ENCODE assay signal across 8 mouse cellular contexts in genomic region chr6:128798772-128799143, GRCm38 (mm10). TPM values are rescaled to one million over a fixed set of nuclear protein-coding genes. Genes with fewer than 3 reads are reported as not detected.
DNase-seq lines count a peak whose midpoint lies in the region; ATAC-seq lines count a peak whose summit lies in the region.
"Not testable (repeated sequence)": the region's sequence is repeated elsewhere in the genome, so short reads cannot be mapped to it uniquely, and the experiment has no call there.

No protein-coding gene starts in this region.

- H3K36me3 ChIP-seq in forebrain, embryonic 12.5 days (replicated peaks); heart, embryonic 16.5 days (ENCODE audit: control insufficient read depth, insufficient read depth); liver, embryonic 13.5 days; splenic B cell, adult 2 months (ENCODE audit: control insufficient read depth, insufficient read depth, low read length, poor library complexity, severe bottlenecking): not testable (repeated sequence)

- H3K27ac ChIP-seq in forebrain, embryonic 12.5 days = peak overlapping the region; percentile 77
- H3K27ac ChIP-seq in heart, embryonic 16.5 days (ENCODE audit: low read length) = peak overlapping the region; percentile 87
- peak overlapping the region; percentile 71 for H3K27ac ChIP-seq in liver, embryonic 13.5 days

- peak overlapping the region; percentile 61 for H3K9ac ChIP-seq in forebrain, embryonic 12.5 days
- peak overlapping the region; percentile 80 for H3K9ac ChIP-seq in heart, embryonic 16.5 days (ENCODE audit: low read length)
- H3K9ac ChIP-seq in liver, embryonic 13.5 days = peak overlapping the region; percentile 75

- H3K4me2 ChIP-seq in forebrain, embryonic 12.5 days = peak overlapping the region; percentile 59
- H3K4me2 ChIP-seq in heart, embryonic 16.5 days (ENCODE audit: low read depth, low read length) = peak overlapping the region; percentile 59
- H3K4me2 ChIP-seq in liver, embryonic 13.5 days = peak overlapping the region; percentile 80

- peak; percentile 9 for ATAC-seq in CD4-positive, CD25-positive, alpha-beta regulatory T cell, adult 4 months
- ATAC-seq in forebrain, embryonic 12.5 days (ENCODE audit: low FRiP score) = peak; percentile 28
- ATAC-seq in heart, embryonic 16.5 days (replicated peaks; ENCODE audit: extremely low read depth, insufficient read depth, low FRiP score) = peak; percentile 39
- ATAC-seq in liver, embryonic 13.5 days (ENCODE audit: low read depth) = peak; percentile 56

- H3K4me1 ChIP-seq in forebrain, embryonic 12.5 days; heart, embryonic 16.5 days (ENCODE audit: control insufficient read depth, insufficient read depth, low read length): not testable (repeated sequence)
- H3K4me1 ChIP-seq in liver, embryonic 13.5 days (replicated peaks) = peaks cover 26% of the 10 kb centered on the region

- WGBS in forebrain, embryonic 12.5 days = under 1% methylated on average over 20 of the region's 20 CpGs
- WGBS in heart, embryonic 16.5 days = under 1% methylated on average over 20 of the region's 20 CpGs
- WGBS in liver, embryonic 13.5 days (ENCODE audit: insufficient replicate concordance) = 0% methylated on average over 20 of the region's 20 CpGs

- DNase-seq in c-Kit-positive CD71-positive TER-119-positive erythroid progenitor cells, embryonic 14.5 days (ENCODE audit: low spot score) = peak; percentile 75
- peak; percentile 68 to 76 for DNase-seq in kidney, postnatal 36 days
- peak; percentile 65 for DNase-seq in liver, embryonic 13.5 days
- DNase-seq in natural killer cell, adult 2 months (ENCODE audit: low spot score in 2 of 2) = peak; percentile 59 to 81
- DNase-seq in splenic B cell, adult 2 months (ENCODE audit: low read depth, low spot score) = peak; percentile 90

- H3K4me3 ChIP-seq in forebrain, embryonic 12.5 days (replicated peaks) = peak overlapping the region; percentile 57
- peak overlapping the region; percentile 74 for H3K4me3 ChIP-seq in heart, embryonic 16.5 days (ENCODE audit: low read length)
- peak overlapping the region; percentile 72 for H3K4me3 ChIP-seq in liver, embryonic 13.5 days (replicated peaks)

- not testable (repeated sequence) for H3K9me3 ChIP-seq in forebrain, embryonic 12.5 days; heart, embryonic 16.5 days (replicated peaks; ENCODE audit: control insufficient read depth, low read length); liver, embryonic 13.5 days (replicated peaks)

- not testable (repeated sequence) for H3K27me3 ChIP-seq in forebrain, embryonic 12.5 days; heart, embryonic 16.5 days (ENCODE audit: control insufficient read depth, insufficient read depth, low read length); liver, embryonic 13.5 days; splenic B cell, adult 2 months (ENCODE audit: control insufficient read depth, insufficient read depth, low read length, poor library complexity, severe bottlenecking)

RNA-seq across cellular contexts. Expression of gene Klrb1c, which starts 9.7 kb away (rescaled TPM):
- polyA plus RNA-seq in CD4-positive, CD25-positive, alpha-beta regulatory T cell, adult 4 months (2017; shearing (Covaris generic)) = 1 to 10 TPM; 2.5 to 3.5 TPM
- polyA plus RNA-seq in forebrain, embryonic 12.5 days (2016; fragmentation: Nextera tagmentation; extraction: Ambion mirVana) = 0.08 TPM in 1 of 2 replicates, not detected in the other
- polyA plus RNA-seq in heart, embryonic 16.5 days (2015; fragmentation: Nextera tagmentation; extraction: Ambion mirVana) = 0.16 and 0.39 TPM in 2 replicates
- polyA plus RNA-seq in liver, embryonic 13.5 days (2015; fragmentation: Nextera tagmentation; extraction: Ambion mirVana) = 0.08 and 0.10 TPM in 2 replicates

RNA-seq across cellular contexts. Expression of gene Gm44511, which starts 27.4 kb away (rescaled TPM):
- not detected for polyA plus RNA-seq in CD4-positive, CD25-positive, alpha-beta regulatory T cell, adult 4 months (2017; shearing (Covaris generic))
- polyA plus RNA-seq in forebrain, embryonic 12.5 days (2016; fragmentation: Nextera tagmentation; extraction: Ambion mirVana) = not detected in 2 replicates
- 0.26 TPM in 1 of 2 replicates, not detected in the other for polyA plus RNA-seq in heart, embryonic 16.5 days (2015; fragmentation: Nextera tagmentation; extraction: Ambion mirVana)
- polyA plus RNA-seq in liver, embryonic 13.5 days (2015; fragmentation: Nextera tagmentation; extraction: Ambion mirVana) = 0.20 TPM in 1 of 2 replicates, not detected in the other

RNA-seq across cellular contexts. Expression of gene Klrb1b, which starts 27.4 kb away (rescaled TPM):
- polyA plus RNA-seq in CD4-positive, CD25-positive, alpha-beta regulatory T cell, adult 4 months (2017; shearing (Covaris generic)) = not detected
- polyA plus RNA-seq in forebrain, embryonic 12.5 days (2016; fragmentation: Nextera tagmentation; extraction: Ambion mirVana) = not detected in 2 replicates
- polyA plus RNA-seq in heart, embryonic 16.5 days (2015; fragmentation: Nextera tagmentation; extraction: Ambion mirVana) = 0.17 and 0.49 TPM in 2 replicates
- 0.09 TPM in 1 of 2 replicates, not detected in the other for polyA plus RNA-seq in liver, embryonic 13.5 days (2015; fragmentation: Nextera tagmentation; extraction: Ambion mirVana)

Comparison
In these comparisons a context has a peak if more than half of its experiments do, and no peak if none do; other contexts are left out.
1. Peak in every context shown above with its lines: DNase-seq, ATAC-seq, H3K4me3 ChIP-seq and H3K27ac ChIP-seq.